Mouse (Mus musculus): ENCODE results near the gene Creg1. TPM values are rescaled to one million over a fixed set of nuclear protein-coding genes. Genes with fewer than 3 reads are reported as not detected.
A peak's percentile ranks its signal among the peaks of the same experiment; 100 is the strongest.

Creg1 gene
- polyA plus RNA-seq, 1 experiment, result not detected

GRCm38 (mm10) chr1:165771998-165772397 lies 8.5 kb downstream of the Creg1 start:
- H3K27ac ChIP-seq (ENCODE audit: insufficient read depth, low read depth, low read length), result no peak overlapping the region
- no peak for TF ChIP-seq CTCF (IDR thresholded peaks at IDR 0.05; ENCODE audit: insufficient read depth, low read depth, low read length)
- TF ChIP-seq POLR2A (IDR thresholded peaks at IDR 0.05; ENCODE audit: insufficient read depth, low read depth, low read length), result no peak
- H3K4me1 ChIP-seq (ENCODE audit: control insufficient read depth, insufficient read depth, low read length), result peaks cover 3% of the 10 kb centered on the region
- 61% methylated on average over 9 of the region's 9 CpGs for WGBS
- no peak overlapping the region for H3K4me3 ChIP-seq (ENCODE audit: insufficient read depth, low read depth, low read length)

GRCm38 (mm10) chr1:165775518-165776294 lies 12.2 kb downstream of the Creg1 start:
- H3K4me1 ChIP-seq (ENCODE audit: control insufficient read depth, insufficient read depth, low read length), result peaks cover 3% of the 10 kb centered on the region
- no peak overlapping the region for H3K27ac ChIP-seq (ENCODE audit: insufficient read depth, low read depth, low read length)
- TF ChIP-seq POLR2A (IDR thresholded peaks at IDR 0.05; ENCODE audit: insufficient read depth, low read depth, low read length), result no peak
- H3K4me3 ChIP-seq (ENCODE audit: insufficient read depth, low read depth, low read length), result no peak overlapping the region
- 47% methylated on average over 19 of the region's 19 CpGs for WGBS

DNA sequence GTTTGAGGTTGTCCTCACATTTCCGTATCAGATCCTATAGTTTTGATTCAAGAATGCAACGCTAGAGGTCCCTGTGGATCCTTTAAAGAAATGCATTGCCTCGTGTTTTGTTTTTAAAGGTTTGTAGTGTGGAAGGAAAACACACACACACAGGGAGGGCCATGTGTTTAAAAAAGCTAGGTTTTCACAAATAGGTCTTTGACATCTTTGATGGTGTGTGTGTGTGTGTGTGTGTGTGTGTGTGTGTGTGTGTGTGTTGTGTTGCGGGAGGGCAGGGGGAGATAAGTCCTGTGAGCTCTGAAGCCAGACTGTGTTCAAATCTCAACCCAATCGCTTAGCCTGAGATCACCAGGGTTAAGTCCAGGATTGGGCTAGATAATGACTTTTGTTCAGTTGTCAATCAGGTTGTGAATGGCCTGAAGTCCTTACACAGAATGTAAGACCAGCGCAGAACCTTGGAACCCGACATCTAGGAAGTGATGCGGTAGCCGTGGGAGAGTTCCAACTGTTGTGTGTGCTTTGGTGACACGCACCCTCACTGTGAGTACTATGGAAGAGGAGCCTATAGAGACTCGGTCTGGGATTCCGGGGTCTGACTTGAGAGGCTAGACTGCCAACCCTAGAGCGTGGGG lies 16.5 kb downstream of the Creg1 start:
- TF ChIP-seq POLR2A (IDR thresholded peaks at IDR 0.05; ENCODE audit: insufficient read depth, low read depth, low read length) (no peak), CTCF (IDR thresholded peaks at IDR 0.05; ENCODE audit: insufficient read depth, low read depth, low read length) (no peak)
- WGBS, result 3% methylated on average over 13 of the region's 13 CpGs
- H3K4me3 ChIP-seq (ENCODE audit: insufficient read depth, low read depth, low read length), result peak overlapping the region; percentile 19

DNA sequence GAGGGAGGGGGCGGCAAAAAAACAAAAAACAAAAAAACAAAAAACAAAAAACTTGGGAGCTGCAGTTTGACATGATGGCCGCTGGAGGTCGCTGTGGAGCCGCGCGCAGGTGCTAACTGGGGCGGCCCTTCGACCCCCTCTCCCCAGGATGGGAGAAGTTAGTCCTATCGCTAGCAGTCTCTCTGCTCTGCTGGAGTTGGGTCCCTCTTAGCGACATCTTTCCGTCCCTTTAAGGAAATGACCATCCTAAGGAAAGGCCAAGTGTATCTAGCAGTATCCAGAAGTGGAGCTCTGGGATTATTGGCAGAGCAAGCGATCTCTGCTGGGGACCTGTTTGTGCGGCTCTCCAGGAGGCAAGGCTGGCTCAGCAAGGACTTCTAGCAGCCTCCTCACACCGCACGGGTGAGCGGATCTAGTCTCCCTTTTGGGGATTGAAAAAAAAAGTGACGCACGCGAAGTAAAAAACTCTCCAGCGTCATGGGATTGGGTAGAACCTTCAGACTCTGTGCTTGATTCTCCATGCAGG lies 17.1 kb downstream of the Creg1 start:
- Histone ChIP-seq H3K4me3 (ENCODE audit: insufficient read depth, low read depth, low read length) (peak overlapping the region; percentile 19), H3K27ac (ENCODE audit: insufficient read depth, low read depth, low read length) (no peak overlapping the region), H3K4me1 (ENCODE audit: control insufficient read depth, insufficient read depth, low read length) (peaks cover 2% of the 10 kb centered on the region)
- WGBS, result 8% methylated on average over 20 of the region's 20 CpGs
- TF ChIP-seq CTCF (IDR thresholded peaks at IDR 0.05; ENCODE audit: insufficient read depth, low read depth, low read length) (peak; percentile 96), POLR2A (IDR thresholded peaks at IDR 0.05; ENCODE audit: insufficient read depth, low read depth, low read length) (no peak)

More for the DNA sequence above, 16.5 kb downstream of the Creg1 start:
- H3K27ac ChIP-seq (ENCODE audit: insufficient read depth, low read depth, low read length), result no peak overlapping the region
- peaks cover 3% of the 10 kb centered on the region for H3K4me1 ChIP-seq (ENCODE audit: control insufficient read depth, insufficient read depth, low read length)

- Histone ChIP-seq H3K4me1 (ENCODE audit: control insufficient read depth, insufficient read depth, low read length) (no peaks in the 10 kb centered on the region; the same call in 1 of the 2 replicates), H3K27ac (ENCODE audit: insufficient read depth, low read depth, low read length) (no peak overlapping the region), H3K4me3 (ENCODE audit: insufficient read depth, low read depth, low read length) (no peak overlapping the region)
- TF ChIP-seq CTCF (IDR thresholded peaks at IDR 0.05; ENCODE audit: insufficient read depth, low read depth, low read length), result no peak
- TF ChIP-seq POLR2A (IDR thresholded peaks at IDR 0.05; ENCODE audit: insufficient read depth, low read depth, low read length), result no peak
- WGBS, result 77% methylated on average over 9 of the region's 9 CpGs
Observed at GRCm38 (mm10) chr1:165781426-165781825, 17.9 kb downstream of the Creg1 start.

GRCm38 (mm10) chr1:165781911-165782310 lies 18.4 kb downstream of the Creg1 start:
- WGBS, result 88% methylated on average over 12 of the region's 12 CpGs
- TF ChIP-seq CTCF (IDR thresholded peaks at IDR 0.05; ENCODE audit: insufficient read depth, low read depth, low read length), result no peak
- no peak for TF ChIP-seq POLR2A (IDR thresholded peaks at IDR 0.05; ENCODE audit: insufficient read depth, low read depth, low read length)
- Histone ChIP-seq H3K27ac (ENCODE audit: insufficient read depth, low read depth, low read length) (no peak overlapping the region), H3K4me3 (ENCODE audit: insufficient read depth, low read depth, low read length) (no peak overlapping the region), H3K4me1 (ENCODE audit: control insufficient read depth, insufficient read depth, low read length) (no peaks in the 10 kb centered on the region; the same call in 1 of the 2 replicates)

GRCm38 (mm10) chr1:165786296-165786695 lies 22.8 kb downstream of the Creg1 start:
- H3K4me3 ChIP-seq (ENCODE audit: insufficient read depth, low read depth, low read length), result no peak overlapping the region
- WGBS, result 39% methylated on average over 11 of the region's 11 CpGs
- no peak overlapping the region for H3K27ac ChIP-seq (ENCODE audit: insufficient read depth, low read depth, low read length)
- no peaks in the 10 kb centered on the region for H3K4me1 ChIP-seq (ENCODE audit: control insufficient read depth, insufficient read depth, low read length)
- TF ChIP-seq CTCF (IDR thresholded peaks at IDR 0.05; ENCODE audit: insufficient read depth, low read depth, low read length) (no peak), POLR2A (IDR thresholded peaks at IDR 0.05; ENCODE audit: insufficient read depth, low read depth, low read length) (no peak)

DNA sequence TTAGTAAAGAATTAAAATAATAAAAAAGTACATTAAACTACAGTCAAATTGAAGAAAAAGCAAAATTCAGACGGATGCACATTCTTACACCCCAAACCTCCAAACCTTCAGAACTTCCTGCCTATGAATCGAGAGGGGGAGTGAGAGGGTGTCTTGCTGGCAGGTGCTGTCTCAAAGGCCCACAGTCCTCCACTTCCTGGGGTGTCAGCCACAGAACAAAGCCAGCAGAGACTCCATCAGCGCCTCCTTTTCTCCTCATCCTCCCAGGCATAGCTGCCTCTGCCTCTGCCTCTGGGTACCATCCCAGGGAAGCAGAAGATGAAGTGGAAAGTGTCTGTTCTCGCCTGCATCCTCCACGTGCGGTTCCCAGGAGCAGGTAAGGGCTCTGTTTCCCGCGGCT lies 25.0 kb downstream of the Creg1 start, which contains the start of gene Cd247:
Gene Cd247, plus strand, starts transcription at position 171 of the 400 bp plus-strand sequence.
- TF ChIP-seq CTCF (IDR thresholded peaks at IDR 0.05; ENCODE audit: insufficient read depth, low read depth, low read length) (no peak), POLR2A (IDR thresholded peaks at IDR 0.05; ENCODE audit: insufficient read depth, low read depth, low read length) (no peak)
- Histone ChIP-seq H3K4me3 (ENCODE audit: insufficient read depth, low read depth, low read length) (no peak within 1 kb of the TSS; the same call in 1 of the 2 replicates), H3K4me1 (ENCODE audit: control insufficient read depth, insufficient read depth, low read length) (no peaks in the 10 kb centered on the region), H3K27ac (ENCODE audit: insufficient read depth, low read depth, low read length) (no peak within 1 kb of the TSS)
- 90% methylated on average over 8 of the region's 8 CpGs for WGBS
